Comparison of ENCODE assay signal across 8 mouse cellular contexts in genomic region chr14:34661621-34662477, GRCm38 (mm10). TPM values are rescaled to one million over a fixed set of nuclear protein-coding genes. Genes with fewer than 3 reads are reported as not detected.
DNase-seq lines count a peak whose midpoint lies in the region; ATAC-seq and TF ChIP-seq lines count a peak whose summit lies in the region.

No protein-coding gene starts in this region.

- no peaks in the 10 kb centered on the region for H3K4me1 ChIP-seq in forebrain, embryonic 14.5 days (ENCODE audit: control insufficient read depth, insufficient read depth, low read length)
- H3K4me1 ChIP-seq in hindbrain, embryonic 10.5 days (replicated peaks), result peaks cover 19% of the 10 kb centered on the region
- H3K4me1 ChIP-seq in limb, embryonic 13.5 days, result peaks cover 13% of the 10 kb centered on the region
- peaks cover 15% of the 10 kb centered on the region for H3K4me1 ChIP-seq in midbrain, embryonic 13.5 days (replicated peaks)
- 0 out of 2 replicates have a peak, but pooled peaks cover 6% of the 10 kb centered on the region for H3K4me1 ChIP-seq in stomach, embryonic 14.5 days (ENCODE audit: control insufficient read depth, insufficient read depth, low read length)

- no peaks in the 10 kb centered on the region for H3K36me3 ChIP-seq in forebrain, embryonic 14.5 days (ENCODE audit: control insufficient read depth, insufficient read depth, low read length)
- H3K36me3 ChIP-seq in hindbrain, embryonic 10.5 days, result no peaks in the 10 kb centered on the region
- H3K36me3 ChIP-seq in limb, embryonic 13.5 days, result no peaks in the 10 kb centered on the region
- H3K36me3 ChIP-seq in midbrain, embryonic 13.5 days, result no peaks in the 10 kb centered on the region
- no peaks in the 10 kb centered on the region for H3K36me3 ChIP-seq in stomach, embryonic 14.5 days (ENCODE audit: control insufficient read depth, insufficient read depth, low read length)

- peak overlapping the region; percentile 58 for H3K4me3 ChIP-seq in layer of hippocampus, adult 2 months
- H3K4me3 ChIP-seq in forebrain, embryonic 14.5 days (ENCODE audit: low read depth, low read length), result peak overlapping the region; percentile 34
- H3K4me3 ChIP-seq in hindbrain, embryonic 10.5 days, result peak overlapping the region; percentile 59
- H3K4me3 ChIP-seq in limb, embryonic 13.5 days, result peak overlapping the region; percentile 53
- peak overlapping the region; percentile 53 for H3K4me3 ChIP-seq in midbrain, embryonic 13.5 days (replicated peaks)
- peak overlapping the region; percentile 45 for H3K4me3 ChIP-seq in stomach, embryonic 14.5 days (ENCODE audit: low read depth, low read length)

- peaks cover 23% of the 10 kb centered on the region for H3K27me3 ChIP-seq in forebrain, embryonic 14.5 days (replicated peaks; ENCODE audit: control insufficient read depth, insufficient read depth, low read length)
- peaks cover 66% of the 10 kb centered on the region for H3K27me3 ChIP-seq in hindbrain, embryonic 10.5 days (ENCODE audit: insufficient read depth, poor library complexity, severe bottlenecking)
- peaks cover 56% of the 10 kb centered on the region for H3K27me3 ChIP-seq in limb, embryonic 13.5 days
- peaks cover 55% of the 10 kb centered on the region for H3K27me3 ChIP-seq in midbrain, embryonic 13.5 days
- H3K27me3 ChIP-seq in stomach, embryonic 14.5 days (ENCODE audit: control insufficient read depth, insufficient read depth, low read length), result 0 out of 2 replicates have a peak, but pooled peaks cover 4% of the 10 kb centered on the region

- no peak for DNase-seq in layer of hippocampus, adult 2 months (ENCODE audit: low spot score in 2 of 2)
- no peak for DNase-seq in layer of hippocampus, postnatal 14 days (ENCODE audit: low spot score in 2 of 2)
- DNase-seq in cerebellum, adult 11-12 months, result peak; percentile 56
- peak; percentile 49 for DNase-seq in forebrain, embryonic 14.5 days (ENCODE audit: low spot score)
- peak; percentile 61 for DNase-seq in hindbrain, embryonic 10.5 days (ENCODE audit: low spot score)

- H3K4me2 ChIP-seq in forebrain, embryonic 14.5 days (ENCODE audit: low read length), result peak overlapping the region; percentile 58
- H3K4me2 ChIP-seq in limb, embryonic 13.5 days (replicated peaks), result peak overlapping the region; percentile 91
- H3K4me2 ChIP-seq in midbrain, embryonic 13.5 days (replicated peaks), result peak overlapping the region; percentile 94
- peak overlapping the region; percentile 88 for H3K4me2 ChIP-seq in stomach, embryonic 14.5 days (replicated peaks; ENCODE audit: low read depth, low read length)

- no peak for TF ChIP-seq CTCF in layer of hippocampus, adult 2 months (conservative IDR thresholded peaks at IDR 0.05)

- H3K9ac ChIP-seq in forebrain, embryonic 14.5 days (ENCODE audit: low read length), result peak overlapping the region; percentile 38
- H3K9ac ChIP-seq in limb, embryonic 13.5 days, result peak overlapping the region; percentile 61
- H3K9ac ChIP-seq in midbrain, embryonic 13.5 days (replicated peaks), result peak overlapping the region; percentile 65
- peak overlapping the region; percentile 33; the same call in 1 of the 2 replicates for H3K9ac ChIP-seq in stomach, embryonic 14.5 days (replicated peaks; ENCODE audit: low read depth, low read length)

- ATAC-seq in forebrain, embryonic 14.5 days, result peak; percentile 40; the same call in 1 of the 2 replicates
- ATAC-seq in limb, embryonic 13.5 days (ENCODE audit: low FRiP score, low read depth), result peak; percentile 55
- ATAC-seq in midbrain, embryonic 13.5 days, result peak; percentile 27; the same call in 1 of the 2 replicates
- peak; percentile 69; the same call in 1 of the 2 replicates for ATAC-seq in stomach, embryonic 14.5 days (ENCODE audit: insufficient number of reproducible peaks, insufficient read depth, low FRiP score, low read depth)

- H3K9me3 ChIP-seq in forebrain, embryonic 14.5 days (replicated peaks; ENCODE audit: control insufficient read depth, low read length), result no peaks in the 10 kb centered on the region
- H3K9me3 ChIP-seq in hindbrain, embryonic 10.5 days, result no peaks in the 10 kb centered on the region
- 0 out of 2 replicates have a peak, but pooled peaks cover 5% of the 10 kb centered on the region for H3K9me3 ChIP-seq in limb, embryonic 13.5 days
- no peaks in the 10 kb centered on the region for H3K9me3 ChIP-seq in midbrain, embryonic 13.5 days
- H3K9me3 ChIP-seq in stomach, embryonic 14.5 days (ENCODE audit: control insufficient read depth, low read depth, low read length), result no peaks in the 10 kb centered on the region; the same call in 1 of the 2 replicates

- WGBS in forebrain, embryonic 14.5 days, result under 1% methylated on average over 39 of the region's 39 CpGs
- under 1% methylated on average over 39 of the region's 39 CpGs for WGBS in hindbrain, embryonic 10.5 days
- WGBS in limb, embryonic 13.5 days, result under 1% methylated on average over 39 of the region's 39 CpGs
- WGBS in midbrain, embryonic 13.5 days, result under 1% methylated on average over 39 of the region's 39 CpGs
- under 1% methylated on average over 38 of the region's 39 CpGs for WGBS in stomach, embryonic 14.5 days

- H3K27ac ChIP-seq in layer of hippocampus, adult 2 months, result no peak overlapping the region; the same call in 1 of the 2 replicates
- H3K27ac ChIP-seq in forebrain, embryonic 14.5 days (ENCODE audit: low read depth, low read length), result no peak overlapping the region
- peak overlapping the region; percentile 60 for H3K27ac ChIP-seq in hindbrain, embryonic 10.5 days
- no peak overlapping the region for H3K27ac ChIP-seq in limb, embryonic 13.5 days
- H3K27ac ChIP-seq in midbrain, embryonic 13.5 days, result no peak overlapping the region
- H3K27ac ChIP-seq in stomach, embryonic 14.5 days (ENCODE audit: low read length), result no peak overlapping the region

RNA-seq across cellular contexts. Expression of gene Wapl, which starts 11.9 kb away (rescaled TPM):
- 10 to 100 TPM; 56.3 to 58.7 TPM for total RNA-seq in layer of hippocampus, adult 2 months (2021)
- total RNA-seq in layer of hippocampus, postnatal 14 days (2021), result 10 to 100 TPM; 46.1 to 47.0 TPM
- 20.7 and 21.2 TPM in 2 replicates for polyA plus RNA-seq in forebrain, embryonic 14.5 days (2014; fragmentation: Nextera tagmentation; extraction: Ambion mirVana)
- 18.7 and 25.6 TPM in 2 replicates for polyA plus RNA-seq in hindbrain, embryonic 10.5 days (2016; fragmentation: Nextera tagmentation; extraction: Ambion mirVana)
- polyA plus RNA-seq in limb, embryonic 13.5 days (2015; fragmentation: Nextera tagmentation; extraction: Ambion mirVana), result 24.9 and 26.3 TPM in 2 replicates
- 20.8 and 22.5 TPM in 2 replicates for polyA plus RNA-seq in midbrain, embryonic 13.5 days (2015; fragmentation: Nextera tagmentation; extraction: Ambion mirVana)
- polyA plus RNA-seq in stomach, embryonic 14.5 days (2014; fragmentation: Nextera tagmentation; extraction: Ambion mirVana), result 31.1 and 33.6 TPM in 2 replicates

Comparison
In these comparisons a context has a peak if more than half of its experiments do, and no peak if none do; other contexts are left out.
1. DNase-seq: peak in cerebellum, adult 11-12 months (single experiment), forebrain, embryonic 14.5 days (single experiment) and hindbrain, embryonic 10.5 days (single experiment); none in layer of hippocampus, adult 2 months (0 of 2) and layer of hippocampus, postnatal 14 days (0 of 2).
2. Peak in every context shown above with its lines, with median percentiles within 50 percentile points of each other: H3K4me3 ChIP-seq, ATAC-seq, H3K4me2 ChIP-seq and H3K9ac ChIP-seq.